Mouse (Mus musculus) forebrain, embryonic 13.5 days (tissue): ENCODE data around the gene Fgd2. TPM values are rescaled to one million over a fixed set of nuclear protein-coding genes. Genes with fewer than 3 reads are reported as not detected.
A peak's percentile ranks its signal among the peaks of the same experiment; 100 is the strongest.

Experiments
- ATAC-seq: fragments of 200-750 bp; cut with Nextera tagmentation; 2 replicates; pipeline ENCODE4 v1.8.0; 2017
- H3K27ac ChIP-seq: fragments of 300-500 bp; sonication (generic); 2 replicates; pipeline ENCODE4 v1.5.1; 2015; ENCODE audit warnings: inconsistent platforms, mild to moderate bottlenecking, moderate library complexity
- H3K27me3 ChIP-seq: fragments of 300-500 bp; sonication (generic); 2 replicates; pipeline ENCODE4 v1.6.1; 2015; ENCODE audit warnings: mild to moderate bottlenecking, inconsistent platforms
- H3K36me3 ChIP-seq: fragments of 300-500 bp; sonication (generic); 2 replicates; pipeline ENCODE4 v1.6.1; 2015; ENCODE audit warnings: mild to moderate bottlenecking, inconsistent platforms; ENCODE audit not compliant: poor library complexity, severe bottlenecking
- H3K4me1 ChIP-seq: fragments of 300-500 bp; sonication (generic); 2 replicates; pipeline ENCODE4 v1.6.1; 2015; ENCODE audit warnings: inconsistent platforms
- H3K4me2 ChIP-seq: fragments of 300-500 bp; sonication (generic); 2 replicates; pipeline ENCODE4 v1.6.1; 2015; ENCODE audit warnings: inconsistent platforms, mild to moderate bottlenecking, moderate library complexity
- H3K4me3 ChIP-seq: fragments of 300-500 bp; sonication (generic); 2 replicates; pipeline ENCODE4 v1.5.1; 2015; ENCODE audit warnings: mild to moderate bottlenecking, inconsistent platforms
- H3K9ac ChIP-seq: fragments of 300-500 bp; sonication (generic); 2 replicates; pipeline ENCODE4 v1.6.1; 2015; ENCODE audit warnings: mild to moderate bottlenecking, inconsistent platforms
- H3K9me3 ChIP-seq: fragments of 300-500 bp; sonication (generic); replicated peaks from 2 replicates; pipeline ENCODE4 v1.6.1; 2016; ENCODE audit warnings: inconsistent platforms
- WGBS: fragments of 180-500 bp; shearing (Covaris S2); methylation state at CpG from one replicate; pipeline ENCODE4 v1.1.7; 2015; 5-methylcytosine and 5-hydroxymethylcytosine counted together
- polyA plus RNA-seq: library from polyadenylated mRNA; unstranded; fragments of >200 nt; fragmentation: Nextera tagmentation; extraction: Ambion mirVana; gene quantifications from 2 replicates; pipeline ENCODE4 v1.2.1, GENCODE M21; 2015

The Fgd2 gene
- polyA plus RNA-seq, 1 experiment from 2014 or later, result 2.6 TPM

DNA sequence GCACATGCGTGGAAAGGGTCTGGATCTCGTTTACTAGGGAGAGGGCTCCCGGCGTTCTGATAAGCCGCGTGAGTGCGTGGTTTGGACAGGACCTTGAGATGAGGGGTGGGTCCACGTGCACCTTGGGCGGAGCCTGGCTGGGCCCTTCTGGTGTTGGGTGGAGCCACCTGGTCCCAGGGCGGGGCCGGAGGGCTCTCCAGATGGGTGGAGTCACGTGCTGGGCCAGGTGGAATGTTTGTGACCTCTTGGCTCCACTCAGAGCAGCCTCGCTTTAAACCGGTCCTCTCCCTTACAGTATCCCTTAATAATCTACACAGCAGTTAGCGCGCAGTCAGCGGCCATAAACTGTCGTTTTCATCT lies 38.1 kb upstream of the Fgd2 start:
- no peak overlapping the region for H3K9ac ChIP-seq
- WGBS, result 15% methylated on average over 18 of the region's 18 CpGs

DNA sequence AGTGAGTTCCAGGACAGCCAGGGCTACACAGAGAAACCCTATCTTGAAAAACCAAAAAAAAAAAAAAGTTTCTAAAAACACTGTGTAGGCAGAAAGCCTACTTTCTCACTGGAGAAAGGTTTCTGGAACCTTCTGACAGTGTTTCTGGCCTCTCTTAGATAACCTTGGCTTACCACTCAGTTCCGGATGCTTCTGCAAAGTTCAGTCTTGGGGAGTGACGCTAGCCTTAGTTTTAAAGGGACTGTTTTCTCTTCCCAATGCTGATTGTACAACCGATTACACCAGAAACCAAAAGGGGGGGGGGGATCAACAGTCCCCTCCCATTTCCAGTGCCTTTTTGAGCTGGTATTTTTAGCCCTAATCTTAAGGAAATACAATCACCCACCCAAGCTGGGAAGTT lies 37.1 kb upstream of the Fgd2 start:
- Histone ChIP-seq H3K4me1 (peaks cover 32% of the 10 kb centered on the region), H3K4me3 (no peak overlapping the region), H3K4me2 (no peak overlapping the region), H3K9me3 (no peaks in the 10 kb centered on the region), H3K27me3 (peaks cover 33% of the 10 kb centered on the region), H3K36me3 (no peaks in the 10 kb centered on the region), H3K9ac (no peak overlapping the region), H3K27ac (no peak overlapping the region)
- ATAC-seq, result no peak
- WGBS, result 90% methylated on average over 3 of the region's 3 CpGs

More for the DNA sequence above, 38.1 kb upstream of the Fgd2 start:
- no peaks in the 10 kb centered on the region for H3K36me3 ChIP-seq
- no peak overlapping the region for H3K27ac ChIP-seq
- peaks cover 33% of the 10 kb centered on the region for H3K27me3 ChIP-seq
- no peak overlapping the region for H3K4me3 ChIP-seq
- peaks cover 32% of the 10 kb centered on the region for H3K4me1 ChIP-seq
- H3K4me2 ChIP-seq, result peak overlapping the region; percentile 12; the same call in 1 of the 2 replicates
- no peak for ATAC-seq
- no peaks in the 10 kb centered on the region for H3K9me3 ChIP-seq

GRCm38 (mm10) chr17:29325831-29326230 lies 34.9 kb upstream of the Fgd2 start:
- Histone ChIP-seq H3K27me3 (peaks cover 27% of the 10 kb centered on the region), H3K4me3 (peak overlapping the region; percentile 39; the same call in 1 of the 2 replicates)

DNA sequence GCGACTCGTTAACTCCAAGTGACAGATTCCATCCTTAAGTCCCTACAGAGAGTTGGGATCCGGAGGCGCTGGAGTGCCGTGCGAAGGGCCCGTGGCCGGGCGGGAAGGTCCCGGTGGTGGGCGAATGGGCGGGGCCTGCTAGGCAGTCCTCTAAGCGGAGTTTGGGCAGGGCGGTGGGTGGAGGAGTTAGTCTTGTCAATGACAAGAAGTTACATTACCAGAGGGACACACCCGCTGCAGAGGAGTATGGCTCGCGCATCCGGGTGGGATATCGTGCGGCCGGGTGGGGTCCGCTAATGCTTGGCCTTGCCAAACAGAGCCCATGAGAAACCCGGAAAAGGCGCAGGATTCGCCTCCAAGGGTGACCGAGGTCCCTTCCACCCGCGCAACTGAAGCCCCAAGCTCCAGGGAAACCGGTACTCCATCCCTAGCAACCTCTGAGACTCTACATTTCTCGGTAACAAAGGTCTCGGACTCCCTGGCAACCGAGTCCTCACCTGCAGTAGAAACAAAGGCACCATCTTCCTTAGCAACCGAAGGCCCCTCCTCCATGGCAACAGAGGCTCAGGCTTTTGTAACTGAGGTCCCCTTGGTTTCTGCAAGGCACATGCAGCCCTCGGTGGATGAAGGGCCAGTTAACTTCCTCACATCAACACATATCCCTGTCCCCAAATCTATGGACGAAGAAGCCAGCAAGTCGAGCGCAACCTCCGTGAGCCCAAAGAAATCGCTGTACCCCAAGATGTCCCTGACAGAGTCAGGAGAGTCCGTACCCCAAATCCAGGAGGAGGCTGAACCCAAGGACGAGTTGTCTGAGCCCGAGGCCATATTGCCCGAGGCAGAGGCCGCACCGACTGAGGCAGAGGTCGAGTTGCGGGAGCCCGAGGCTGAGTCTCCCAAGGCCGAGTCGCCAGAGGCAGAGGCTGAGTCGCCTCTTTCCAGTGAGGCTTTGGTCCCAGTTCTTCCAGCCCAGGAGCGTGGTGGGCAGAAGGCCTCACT lies 33.9 kb upstream of the Fgd2 start:
- ATAC-seq, result peak; percentile 60
- peak overlapping the region; percentile 62 for H3K9ac ChIP-seq
- H3K36me3 ChIP-seq, result peaks cover 18% of the 10 kb centered on the region
- WGBS, result 5% methylated on average over 52 of the region's 52 CpGs
- peak overlapping the region; percentile 58 for H3K27ac ChIP-seq
- H3K4me2 ChIP-seq, result peak overlapping the region; percentile 70
- H3K27me3 ChIP-seq, result peaks cover 17% of the 10 kb centered on the region
- peak overlapping the region; percentile 39 for H3K4me3 ChIP-seq
- H3K4me1 ChIP-seq, result peaks cover 46% of the 10 kb centered on the region
- H3K9me3 ChIP-seq, result no peaks in the 10 kb centered on the region

More at GRCm38 (mm10) chr17:29325831-29326230, 34.9 kb upstream of the Fgd2 start:
- peak overlapping the region; percentile 70 for H3K4me2 ChIP-seq
- H3K27ac ChIP-seq, result no peak overlapping the region
- H3K36me3 ChIP-seq, result peaks cover 9% of the 10 kb centered on the region
- WGBS, result 46% methylated on average over 13 of the region's 13 CpGs
- no peaks in the 10 kb centered on the region for H3K9me3 ChIP-seq
- ATAC-seq, result no peak
- H3K9ac ChIP-seq, result peak overlapping the region; percentile 62
- H3K4me1 ChIP-seq, result peaks cover 38% of the 10 kb centered on the region

GRCm38 (mm10) chr17:29327691-29328090 lies 33.0 kb upstream of the Fgd2 start:
- H3K4me3 ChIP-seq, result no peak overlapping the region
- WGBS, result 79% methylated on average over 9 of the region's 9 CpGs
- ATAC-seq, result no peak
- H3K4me1 ChIP-seq, result peaks cover 39% of the 10 kb centered on the region
- peak overlapping the region; percentile 70; the same call in 1 of the 2 replicates for H3K4me2 ChIP-seq
- no peaks in the 10 kb centered on the region for H3K9me3 ChIP-seq
- H3K9ac ChIP-seq, result peak overlapping the region; percentile 62; the same call in 1 of the 2 replicates
- peaks cover 27% of the 10 kb centered on the region for H3K36me3 ChIP-seq
- H3K27ac ChIP-seq, result no peak overlapping the region; the same call in 1 of the 2 replicates
- H3K27me3 ChIP-seq, result peaks cover 8% of the 10 kb centered on the region

GRCm38 (mm10) chr17:29330221-29330620 lies 30.5 kb upstream of the Fgd2 start:
- Histone ChIP-seq H3K9ac (no peak overlapping the region), H3K4me2 (no peak overlapping the region), H3K27me3 (no peaks in the 10 kb centered on the region), H3K9me3 (no peaks in the 10 kb centered on the region), H3K4me1 (peaks cover 39% of the 10 kb centered on the region), H3K36me3 (peaks cover 49% of the 10 kb centered on the region), H3K4me3 (no peak overlapping the region), H3K27ac (peak overlapping the region; percentile 75)
- no peak for ATAC-seq
- 85% methylated on average over 3 of the region's 3 CpGs for WGBS

GRCm38 (mm10) chr17:29330671-29331410 lies 29.9 kb upstream of the Fgd2 start:
- Histone ChIP-seq H3K9me3 (no peaks in the 10 kb centered on the region), H3K4me2 (no peak overlapping the region), H3K4me3 (no peak overlapping the region), H3K36me3 (peaks cover 56% of the 10 kb centered on the region), H3K9ac (no peak overlapping the region), H3K4me1 (peaks cover 35% of the 10 kb centered on the region), H3K27ac (peak overlapping the region; percentile 78), H3K27me3 (no peaks in the 10 kb centered on the region)
- WGBS, result 27% methylated on average over 5 of the region's 5 CpGs
- peak; percentile 44; the same call in 1 of the 2 replicates for ATAC-seq

- no peaks in the 10 kb centered on the region for H3K9me3 ChIP-seq
- peaks cover 70% of the 10 kb centered on the region for H3K36me3 ChIP-seq
- H3K4me3 ChIP-seq, result no peak overlapping the region
- WGBS, result 94% methylated on average over 4 of the region's 4 CpGs
- peaks cover 21% of the 10 kb centered on the region for H3K4me1 ChIP-seq
- no peak for ATAC-seq
- H3K4me2 ChIP-seq, result no peak overlapping the region
- H3K27me3 ChIP-seq, result no peaks in the 10 kb centered on the region
- H3K9ac ChIP-seq, result no peak overlapping the region
- 0 out of 2 replicates have a peak overlapping the region, but pooled peaks have one; percentile 78 for H3K27ac ChIP-seq
Observed at GRCm38 (mm10) chr17:29332186-29332685, 28.5 kb upstream of the Fgd2 start.

DNA sequence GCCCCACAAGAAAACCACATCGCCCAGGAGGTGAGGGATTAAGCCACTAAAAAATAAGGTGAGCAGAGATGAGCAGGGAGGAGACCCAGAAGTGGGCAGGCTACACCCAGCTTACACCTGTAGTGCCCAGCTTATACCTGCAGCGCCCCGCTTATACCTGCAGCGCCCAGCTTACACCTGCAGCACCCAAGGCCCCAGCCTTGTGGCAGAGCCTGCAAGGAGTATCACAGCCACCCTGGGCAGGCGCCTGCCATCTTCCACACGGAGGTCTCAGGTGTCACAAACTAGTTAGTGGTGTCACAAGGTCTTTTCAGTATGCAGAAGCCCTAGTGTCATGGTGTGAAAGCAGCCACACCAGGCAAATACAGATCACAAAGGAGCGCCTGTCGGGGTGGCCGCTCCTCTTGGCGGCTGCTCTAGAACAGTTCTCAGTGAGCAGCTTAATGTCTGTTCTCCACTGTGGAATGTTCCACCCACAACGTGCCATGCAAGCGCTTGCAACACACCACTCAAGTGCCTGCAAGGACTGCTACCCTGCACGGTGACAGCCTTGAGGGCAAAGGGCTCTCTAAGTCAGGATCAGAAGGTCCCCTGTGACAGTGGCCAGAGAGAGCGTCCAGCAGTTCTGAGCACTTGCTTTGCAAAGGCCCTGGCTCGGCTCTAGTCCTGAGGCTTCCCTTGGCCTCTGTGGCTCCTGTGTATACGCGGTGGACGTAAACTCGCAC lies 24.3 kb upstream of the Fgd2 start:
- peaks cover 92% of the 10 kb centered on the region for H3K36me3 ChIP-seq
- no peak overlapping the region for H3K4me3 ChIP-seq
- no peak overlapping the region for H3K27ac ChIP-seq
- H3K9me3 ChIP-seq, result no peaks in the 10 kb centered on the region
- H3K27me3 ChIP-seq, result no peaks in the 10 kb centered on the region
- H3K9ac ChIP-seq, result no peak overlapping the region
- 93% methylated on average over 19 of the region's 19 CpGs for WGBS
- peaks cover 24% of the 10 kb centered on the region for H3K4me1 ChIP-seq
- no peak for ATAC-seq
- H3K4me2 ChIP-seq, result no peak overlapping the region

DNA sequence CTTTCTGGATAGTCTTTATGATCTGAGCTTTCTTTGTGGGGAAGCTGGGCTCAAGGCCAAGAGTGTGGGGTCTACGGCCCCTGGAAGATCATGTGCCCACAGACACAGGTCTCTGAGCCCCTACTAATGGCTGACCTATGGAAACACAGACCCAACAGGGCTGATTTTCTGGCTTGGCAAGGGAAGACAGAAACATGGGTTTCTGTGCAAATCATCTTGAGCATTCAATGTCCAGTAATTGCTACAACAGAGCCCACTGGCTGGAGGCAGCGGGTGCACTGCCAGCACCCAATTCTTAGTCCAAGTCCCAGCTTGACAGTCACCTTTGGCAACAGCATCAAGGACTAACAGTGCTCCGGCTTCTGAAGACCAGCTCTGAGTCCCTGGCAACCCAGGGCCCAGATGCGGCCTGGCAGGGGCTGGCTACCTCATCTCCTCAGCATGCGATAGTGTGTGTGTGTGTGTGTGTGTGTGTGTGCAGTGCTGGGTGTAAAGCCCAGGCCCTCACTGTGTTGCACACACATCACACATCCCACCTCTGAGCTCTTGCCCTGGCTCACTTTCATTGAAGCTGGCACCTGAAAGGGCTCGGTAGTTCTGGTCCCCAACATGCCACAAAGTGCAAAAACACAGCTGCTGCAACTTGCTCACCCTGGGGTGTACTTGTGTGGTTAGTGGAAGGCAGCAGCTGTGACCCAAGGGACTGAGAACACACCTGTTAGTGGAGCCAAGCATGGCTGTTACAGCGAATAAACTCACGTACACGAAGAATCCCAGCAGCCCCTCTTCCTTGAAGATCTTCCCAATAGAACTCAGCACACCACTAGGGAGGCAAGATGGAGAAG lies 22.5 kb upstream of the Fgd2 start:
- peak; percentile 50 for ATAC-seq
- H3K9me3 ChIP-seq, result no peaks in the 10 kb centered on the region
- peaks cover 92% of the 10 kb centered on the region for H3K36me3 ChIP-seq
- no peak overlapping the region for H3K4me3 ChIP-seq
- WGBS, result 84% methylated on average over 9 of the region's 9 CpGs
- peak overlapping the region; percentile 72 for H3K27ac ChIP-seq
- H3K4me2 ChIP-seq, result no peak overlapping the region
- H3K4me1 ChIP-seq, result peaks cover 33% of the 10 kb centered on the region
- H3K27me3 ChIP-seq, result no peaks in the 10 kb centered on the region
- H3K9ac ChIP-seq, result peak overlapping the region; percentile 37
